Mouse (Mus musculus): ENCODE data around the gene Foxm1.

Gene Foxm1

GRCm38 (mm10) chr6:128423496-128424268 is 60.9 kb downstream of the Foxm1 start:
- DNase-seq (ENCODE audit: extremely low read depth, low read depth, low spot score), result no peak

- no peak for DNase-seq (ENCODE audit: extremely low read depth, low read depth, low spot score)
Observed at GRCm38 (mm10) chr6:128424269-128425019, 61.7 kb downstream of the Foxm1 start, which contains the start of gene Itfg2. Itfg2 (minus strand) TSS chr6:128424931.

GRCm38 (mm10) chr6:128425046-128425445 is 62.3 kb downstream of the Foxm1 start:
- no peak for DNase-seq (ENCODE audit: extremely low read depth, low read depth, low spot score)
